Mouse (Mus musculus): ENCODE data around the gene Aox3.

The Aox3 gene

DNA sequence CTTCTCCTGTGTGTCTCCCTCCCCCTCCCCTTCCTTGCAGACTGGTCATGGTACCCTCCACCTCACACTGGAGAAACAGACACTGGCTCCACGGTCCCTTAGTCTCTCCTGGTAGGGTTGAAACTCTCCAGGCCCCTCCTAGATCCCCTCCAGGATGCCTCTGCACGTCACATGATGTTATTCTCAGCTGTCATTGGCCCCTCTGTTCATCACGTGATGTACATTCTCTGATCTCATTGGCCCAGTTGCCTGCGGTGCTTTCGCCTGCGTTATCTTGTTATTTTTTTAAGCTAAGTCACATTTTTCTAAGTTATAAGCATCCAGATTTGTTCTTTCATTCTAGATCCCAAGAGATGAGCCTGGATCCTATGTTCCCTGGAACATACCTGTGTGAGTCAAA, 7.2 kb upstream of the Aox3 start:
- no peak for ATAC-seq (ENCODE audit: low TSS enrichment)

DNA sequence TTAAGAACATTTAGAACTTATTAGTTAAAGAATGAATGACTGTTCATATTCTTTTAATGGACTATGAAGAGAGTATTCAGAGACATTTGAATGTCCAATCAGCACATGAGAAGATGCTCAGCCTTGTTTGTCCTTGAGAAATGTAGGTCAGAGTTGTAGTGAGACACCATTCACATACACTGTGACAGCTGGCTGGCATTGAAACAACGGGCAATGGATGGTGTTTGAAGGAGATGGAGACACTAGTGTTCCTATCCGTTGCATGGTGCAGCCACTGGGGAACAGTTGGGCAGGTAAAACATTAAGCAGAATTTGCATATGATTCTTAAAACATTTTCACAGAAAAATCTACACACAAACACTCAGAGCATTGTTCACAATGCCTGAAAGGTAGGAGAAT, 5.9 kb upstream of the Aox3 start:
- no peak for ATAC-seq (ENCODE audit: low TSS enrichment)

DNA sequence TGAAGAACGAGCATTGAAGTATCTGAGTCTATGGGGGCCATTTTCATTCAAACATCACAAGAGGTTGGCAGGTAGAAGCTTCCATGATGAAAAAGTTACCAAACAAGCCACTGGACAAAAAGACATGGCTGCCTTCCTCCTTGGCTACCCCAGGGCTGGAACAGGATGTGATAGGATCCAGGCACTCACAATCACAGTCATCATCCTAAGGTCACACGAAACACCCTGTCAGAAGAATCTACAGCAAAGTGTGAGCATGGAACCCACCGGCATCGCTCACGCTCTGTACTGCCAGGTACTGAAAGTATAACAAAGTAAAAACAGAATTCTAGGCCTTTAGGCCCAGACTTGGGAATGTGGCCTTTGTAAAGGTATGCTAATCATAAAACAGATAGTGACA, 2.7 kb upstream of the Aox3 start:
- no peak for ATAC-seq (ENCODE audit: low TSS enrichment)

DNA sequence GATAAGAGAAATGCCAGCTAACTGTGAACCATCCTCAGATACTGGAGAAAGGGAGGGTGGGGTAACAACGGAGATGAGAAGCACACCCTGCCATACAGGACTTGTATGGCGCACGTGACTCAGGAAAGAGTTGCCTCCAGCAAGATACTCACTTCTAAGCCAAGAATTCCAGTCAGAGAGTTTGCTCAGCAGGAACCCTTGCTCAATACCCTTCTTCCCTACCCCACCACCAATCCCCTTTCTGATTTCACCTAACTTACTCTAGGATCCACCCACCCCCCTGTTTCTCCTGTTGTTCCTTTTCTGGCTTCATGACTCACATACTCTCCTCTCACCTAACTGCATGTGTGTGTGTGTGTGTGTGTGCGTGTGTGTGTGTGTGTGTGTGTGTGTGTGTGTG, 1.6 kb upstream of the Aox3 start:
- ATAC-seq (ENCODE audit: low TSS enrichment): no peak

DNA sequence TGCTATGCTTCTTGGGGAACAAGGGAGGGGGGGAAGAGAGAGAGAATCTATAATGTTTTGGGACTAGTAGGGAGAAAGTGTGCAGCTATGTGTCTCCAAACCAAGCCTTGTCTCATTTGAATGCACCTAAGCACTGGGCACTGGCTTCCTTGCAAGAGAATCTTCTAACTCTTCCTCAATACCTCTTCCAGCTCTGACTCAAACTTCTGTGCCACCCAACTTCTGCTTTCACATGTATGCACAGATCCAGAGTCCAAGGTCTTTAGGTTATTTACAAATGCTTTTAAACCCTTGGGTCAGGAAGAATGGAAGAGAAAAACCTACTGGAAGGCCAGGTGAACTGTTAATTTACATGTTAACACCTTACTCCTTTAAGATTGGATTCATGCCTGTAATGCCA, 511 bp downstream of the Aox3 start:
- ATAC-seq (ENCODE audit: low TSS enrichment): no peak

DNA sequence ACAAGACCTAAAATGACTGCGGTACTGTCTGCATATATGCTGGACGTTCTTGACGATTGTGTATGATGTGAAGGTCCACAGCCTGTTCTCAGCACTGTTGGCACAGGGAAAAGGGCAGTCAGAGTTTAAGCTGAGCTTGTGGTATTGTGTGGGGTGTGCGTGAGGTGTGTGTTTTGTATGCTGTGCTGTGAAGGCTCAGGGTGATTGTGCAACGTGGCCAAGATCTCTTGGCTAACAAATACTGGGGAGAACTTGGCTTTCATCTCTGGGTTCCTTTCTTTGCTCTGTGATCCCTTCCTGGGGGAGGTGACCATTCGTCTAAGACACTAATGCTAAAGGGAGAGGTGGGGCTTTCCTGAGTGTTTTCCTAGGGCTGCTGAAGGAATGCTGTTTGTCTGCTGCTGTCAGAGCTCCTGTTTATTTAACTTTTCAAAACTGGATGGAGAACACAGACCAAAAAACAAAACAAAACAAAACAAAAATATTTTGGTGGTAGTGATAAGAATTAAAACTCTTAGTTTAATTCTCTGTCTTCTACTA, 1.2 kb downstream of the Aox3 start:
- ATAC-seq (ENCODE audit: low TSS enrichment): no peak

DNA sequence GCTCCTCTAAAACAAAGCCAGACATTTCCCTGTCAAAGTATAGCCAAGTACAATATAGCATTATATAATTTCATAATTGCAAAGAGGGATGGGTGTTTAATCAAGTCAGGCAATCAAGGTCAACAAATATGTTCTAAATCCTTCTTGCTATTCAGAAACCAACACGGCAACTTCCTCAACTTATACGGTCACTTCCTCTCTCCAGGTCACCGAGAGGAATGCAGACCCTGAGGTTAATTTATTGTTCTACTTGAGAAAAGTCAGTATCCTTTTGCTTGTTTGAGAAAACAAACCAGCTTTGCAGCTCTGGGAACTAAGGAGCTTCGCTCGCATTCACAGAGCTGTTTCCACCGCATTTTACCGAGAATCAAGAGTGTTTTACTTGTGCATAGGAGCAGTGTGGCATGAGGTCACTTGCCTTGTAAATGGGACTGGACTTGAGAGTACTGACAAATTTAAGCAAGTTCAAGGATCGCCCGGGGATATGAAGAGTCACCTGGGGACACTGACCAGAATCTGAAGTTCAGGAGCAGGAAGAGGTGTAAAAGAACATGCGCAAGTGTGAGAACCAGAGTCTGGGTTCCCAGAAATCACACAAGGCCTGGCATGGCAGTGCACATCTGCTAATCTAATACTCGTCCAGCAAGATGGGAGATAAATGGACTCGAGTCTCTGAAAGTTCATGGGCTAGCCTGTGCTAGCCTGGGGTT, 1.9 kb downstream of the Aox3 start:
- no peak for ATAC-seq (ENCODE audit: low TSS enrichment)

DNA sequence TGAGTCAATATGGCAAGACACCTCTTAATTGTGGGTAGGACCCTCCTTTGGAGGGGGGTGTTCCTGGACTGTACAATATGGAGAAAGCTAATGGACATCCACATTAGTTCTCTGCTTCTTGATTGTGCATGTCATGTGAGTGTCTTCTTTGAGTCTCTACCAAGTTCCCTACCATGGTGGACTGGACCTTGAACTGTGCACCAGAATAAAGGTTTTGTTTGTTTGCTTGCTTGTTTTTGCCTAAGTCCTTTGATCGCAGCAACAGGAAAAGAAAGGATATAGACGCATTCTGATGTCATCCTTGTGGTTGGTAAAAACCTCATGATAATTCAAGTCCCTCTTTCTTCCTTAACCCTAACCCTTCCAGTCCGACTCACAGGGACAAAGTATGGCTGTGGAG, 5.3 kb downstream of the Aox3 start:
- ATAC-seq (ENCODE audit: low TSS enrichment): no peak

DNA sequence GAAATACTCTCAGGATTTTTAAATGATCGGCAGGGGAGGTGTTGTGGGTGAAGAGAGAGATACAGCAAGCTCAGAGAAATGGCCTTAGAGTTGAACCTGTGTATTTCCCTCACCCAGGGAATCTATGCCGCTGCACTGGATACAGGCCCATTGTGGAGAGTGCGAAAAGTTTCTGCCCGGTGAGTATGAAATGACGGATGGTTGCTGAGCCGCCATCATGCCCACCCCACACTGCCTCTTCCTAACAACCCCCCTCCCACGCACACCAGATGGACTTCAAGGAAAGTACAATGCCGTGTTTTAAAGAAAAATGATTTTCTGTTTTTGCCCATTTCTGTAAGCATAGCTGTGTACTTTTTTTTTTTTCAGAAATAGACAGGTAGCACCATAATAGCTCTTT, 12.0 kb downstream of the Aox3 start:
- no peak; the same call in 1 of the 2 replicates for ATAC-seq (ENCODE audit: low TSS enrichment)

DNA sequence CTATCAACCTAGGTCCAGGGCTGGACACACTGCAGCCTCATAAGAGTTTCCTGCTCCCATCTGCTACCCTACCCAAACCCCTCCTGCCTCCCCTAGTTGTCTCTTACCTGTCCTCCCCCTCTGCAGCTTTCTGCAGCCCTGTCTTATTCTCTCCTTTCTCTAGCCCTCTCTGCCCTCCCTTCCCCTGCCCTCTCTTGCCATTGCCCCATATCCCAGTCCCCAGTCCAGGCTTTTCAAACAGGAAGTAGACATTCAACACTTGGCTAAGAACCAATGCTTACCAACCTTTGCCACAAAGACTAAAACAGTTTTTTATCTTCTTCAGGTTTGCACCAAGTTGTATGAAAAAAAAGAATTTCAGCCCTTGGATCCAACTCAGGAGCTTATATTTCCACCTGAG, 25.0 kb downstream of the Aox3 start:
- no peak for ATAC-seq (ENCODE audit: low TSS enrichment)

DNA sequence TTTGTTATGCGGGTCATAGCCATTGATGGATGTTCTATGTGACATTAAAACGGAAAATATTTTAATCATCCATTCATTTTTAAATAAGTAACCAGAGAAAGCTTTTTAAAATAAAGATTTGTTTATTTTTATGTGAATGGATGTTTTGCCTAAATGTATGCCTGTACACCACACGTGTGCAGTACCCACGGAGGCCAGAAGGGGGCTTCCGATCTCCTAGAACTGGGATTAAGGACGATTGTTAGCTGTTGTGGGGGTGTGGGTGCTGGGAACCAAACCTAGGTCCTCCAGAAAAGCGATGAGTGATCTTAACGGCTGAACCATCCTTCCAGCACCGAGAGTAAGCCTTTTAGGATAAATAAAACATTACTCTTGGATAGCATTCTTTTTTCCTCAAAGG, 26.1 kb downstream of the Aox3 start:
- no peak for ATAC-seq (ENCODE audit: low TSS enrichment)

DNA sequence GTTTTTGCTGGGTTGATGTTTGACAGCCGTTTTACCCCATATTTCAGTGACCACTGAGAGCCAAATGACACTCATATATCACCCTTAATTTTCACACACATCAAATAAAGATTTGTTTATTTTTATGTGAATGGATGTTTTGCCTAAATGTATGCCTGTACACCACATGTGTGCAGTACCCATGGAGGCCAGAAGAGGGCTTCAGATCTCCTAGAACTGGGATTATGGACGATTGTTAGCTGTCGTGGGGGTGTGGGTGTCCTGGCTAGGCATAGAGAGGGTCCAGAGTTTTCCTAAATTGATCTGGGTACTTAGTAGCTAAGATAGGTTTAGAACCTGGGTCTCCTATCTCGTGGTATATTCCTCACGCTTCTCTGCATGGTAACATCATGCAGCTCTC, 27.7 kb downstream of the Aox3 start:
- ATAC-seq (ENCODE audit: low TSS enrichment): no peak

DNA sequence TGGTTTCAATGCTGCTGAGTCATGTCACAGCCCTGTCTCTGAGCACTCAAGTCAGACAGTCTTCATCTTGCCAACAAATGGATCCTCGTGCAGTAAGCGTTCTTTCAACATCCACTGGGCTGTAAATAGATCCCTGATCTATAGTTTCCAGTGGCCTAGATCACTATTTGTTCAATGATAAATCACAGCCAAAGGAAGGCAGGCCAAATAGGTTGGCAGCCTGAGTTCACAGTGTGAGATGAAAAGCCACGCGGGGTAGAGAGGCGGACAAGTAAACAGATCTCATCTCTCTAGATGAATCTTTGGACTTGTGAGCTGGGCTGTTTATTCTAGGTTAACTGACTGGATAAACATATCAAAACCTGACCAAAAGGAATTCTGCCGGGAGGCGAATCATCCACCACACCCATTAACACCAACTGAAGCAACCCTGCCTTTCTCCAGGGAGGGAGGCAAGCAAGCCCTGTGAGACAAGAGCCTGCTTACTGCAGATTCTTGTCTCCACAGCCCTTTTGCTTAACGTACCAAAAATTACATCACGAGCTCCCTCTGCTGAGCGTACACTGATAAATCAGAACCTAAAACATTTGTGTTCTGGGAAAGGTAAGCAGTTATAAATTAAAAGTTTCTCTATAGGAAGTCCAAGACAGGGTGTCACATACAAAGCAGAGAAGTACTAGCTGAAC, 31.6 kb downstream of the Aox3 start:
- peak; percentile 96 for ATAC-seq (ENCODE audit: low TSS enrichment)

DNA sequence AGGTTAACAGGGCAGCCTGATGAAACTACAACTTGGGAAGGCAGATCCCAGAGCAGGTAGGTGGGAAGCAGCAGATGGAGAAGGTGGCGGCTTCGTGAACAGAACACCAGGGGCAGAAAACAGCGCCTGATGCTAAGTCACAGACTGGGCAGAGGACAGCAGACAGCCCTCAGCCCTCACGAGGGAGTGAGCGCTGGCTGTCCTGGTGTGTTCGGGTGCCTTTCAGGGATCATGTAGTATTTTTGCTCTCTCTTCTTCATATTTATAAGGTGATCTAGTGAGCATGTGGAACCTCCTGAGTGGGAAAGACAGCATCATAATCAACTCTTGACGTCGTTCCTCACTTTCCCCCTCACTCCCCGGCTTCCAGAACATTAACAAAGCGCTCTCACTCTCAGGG, 33.1 kb downstream of the Aox3 start:
- no peak for ATAC-seq (ENCODE audit: low TSS enrichment)

DNA sequence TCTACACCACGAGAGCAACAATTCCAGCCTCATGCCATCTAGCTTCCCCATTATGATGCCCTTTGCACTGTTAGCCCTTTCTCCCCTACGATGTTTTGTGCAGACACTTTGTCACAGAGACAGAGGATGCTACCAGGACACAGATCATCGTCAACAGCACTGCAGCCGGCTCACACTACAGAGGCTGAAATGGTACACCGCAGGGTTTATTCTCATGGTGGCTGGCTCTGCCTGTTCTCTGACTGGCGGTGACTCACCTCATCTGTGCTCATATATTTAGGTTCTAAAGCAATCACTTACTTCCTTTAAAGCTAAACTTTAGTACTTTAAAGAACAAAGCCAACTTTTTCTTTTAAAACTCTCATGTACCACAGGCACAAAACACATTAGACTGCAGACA, 34.8 kb downstream of the Aox3 start:
- peak; percentile 68 for ATAC-seq (ENCODE audit: low TSS enrichment)

DNA sequence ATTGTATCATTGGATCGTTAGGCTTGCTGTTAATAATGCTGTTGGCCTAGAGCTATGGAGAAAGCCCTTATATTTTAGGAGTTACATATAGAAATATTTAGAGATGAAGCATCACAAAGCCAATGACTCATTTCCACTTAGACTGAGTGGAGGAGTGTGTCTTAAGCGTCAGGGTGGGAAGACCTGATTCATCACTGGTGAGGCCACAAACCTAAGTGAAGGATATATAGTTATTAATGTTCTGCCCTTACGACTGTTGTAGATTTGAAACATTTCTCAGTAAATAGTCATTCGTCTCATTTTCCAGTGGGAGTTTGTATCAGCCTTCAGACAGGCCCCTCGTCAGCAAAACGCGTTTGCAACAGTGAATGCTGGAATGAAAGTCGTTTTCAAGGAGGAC, 39.3 kb downstream of the Aox3 start:
- ATAC-seq (ENCODE audit: low TSS enrichment): peak; percentile 80; the same call in 1 of the 2 replicates

DNA sequence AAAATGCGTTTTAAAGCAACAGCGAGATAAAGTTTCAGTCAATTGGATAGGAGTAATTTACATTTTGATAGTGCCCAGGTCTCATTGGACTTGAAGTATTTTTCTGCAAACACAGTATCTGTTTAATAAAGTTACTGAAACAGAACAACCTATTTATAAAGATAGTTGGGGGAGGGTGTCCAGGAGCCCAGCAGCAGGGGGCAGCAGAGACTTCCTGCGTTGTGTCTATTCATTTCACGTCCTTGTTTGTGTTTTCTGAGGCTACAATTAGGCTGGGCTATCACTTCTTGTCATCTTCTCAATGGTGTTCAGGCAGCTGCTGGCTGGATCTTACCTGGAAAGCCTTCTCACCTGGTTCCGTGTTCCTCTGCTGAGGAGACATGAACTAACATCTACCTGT, 43.8 kb downstream of the Aox3 start:
- ATAC-seq (ENCODE audit: low TSS enrichment): 0 out of 2 replicates have a peak, but pooled peaks have one; percentile 44

DNA sequence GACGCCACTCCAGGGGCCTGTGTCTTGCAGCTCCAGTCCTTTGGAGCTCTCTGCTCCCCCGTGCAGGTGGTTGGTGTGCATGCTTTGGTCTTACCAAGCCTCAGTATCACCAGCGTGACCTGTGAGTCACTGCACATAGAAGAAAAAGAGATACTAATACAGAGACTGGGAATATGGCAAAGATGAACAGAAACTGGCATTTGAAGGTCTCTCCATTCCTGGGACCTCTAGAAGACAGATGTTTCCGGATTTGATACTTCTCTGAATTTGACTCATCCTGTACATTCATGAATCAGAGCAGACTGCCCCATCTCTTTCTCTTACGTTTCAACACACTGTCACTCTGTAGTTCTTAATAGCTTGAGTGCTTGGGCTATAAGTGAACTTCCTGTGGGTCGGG, 57.0 kb downstream of the Aox3 start:
- no peak for ATAC-seq (ENCODE audit: low TSS enrichment)

DNA sequence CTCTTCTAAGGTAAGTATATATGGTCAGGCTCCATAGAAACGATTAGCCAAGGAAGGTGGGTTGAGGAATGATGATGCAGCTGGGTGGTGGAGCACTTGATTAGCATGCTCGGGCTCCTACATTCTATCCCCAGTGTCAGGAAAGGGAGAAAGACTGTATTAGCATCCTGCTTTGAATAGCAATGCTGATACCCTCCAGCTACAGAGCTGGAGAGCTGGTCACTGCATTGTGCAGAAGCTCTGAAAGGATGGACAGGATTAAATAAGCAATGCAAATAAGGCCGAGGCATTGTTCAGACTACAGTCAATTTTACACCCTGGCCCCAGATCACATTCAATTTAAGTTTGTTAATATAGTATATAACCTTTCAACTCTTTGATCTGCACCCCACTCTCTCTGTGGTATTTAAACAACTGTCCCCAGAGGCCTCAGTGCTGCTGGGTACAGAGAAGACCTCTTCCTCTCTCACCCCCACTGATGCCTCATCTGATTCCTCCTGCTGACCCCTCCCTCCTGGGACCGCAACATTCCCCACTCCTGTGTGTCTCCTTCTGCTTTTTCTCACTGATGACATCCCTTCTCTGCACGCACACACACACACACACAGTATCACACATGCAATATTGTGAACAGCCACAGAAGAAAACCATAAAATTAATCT, 75.7 kb downstream of the Aox3 start:
- ATAC-seq (ENCODE audit: low TSS enrichment): no peak

DNA sequence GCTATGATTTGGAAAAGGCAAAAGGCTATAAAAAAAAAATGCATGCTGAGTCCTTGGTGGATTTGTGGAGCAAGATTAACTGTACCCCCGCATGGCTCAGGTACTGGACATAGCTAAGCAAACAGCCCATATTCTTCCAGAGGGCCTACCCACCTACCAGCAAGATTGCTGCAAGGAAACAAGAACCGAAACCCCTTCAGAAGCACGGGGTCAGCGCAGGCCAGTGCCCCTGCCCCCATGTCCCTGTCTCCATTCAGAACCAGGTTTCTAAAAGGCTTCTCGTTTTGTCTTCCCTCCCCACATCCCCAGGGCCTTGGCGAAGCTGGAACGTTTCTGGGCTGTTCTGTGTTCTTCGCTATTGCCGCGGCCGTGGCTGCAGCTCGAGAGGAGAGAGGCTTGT, 81.4 kb downstream of the Aox3 start:
- ATAC-seq (ENCODE audit: low TSS enrichment): no peak

DNA sequence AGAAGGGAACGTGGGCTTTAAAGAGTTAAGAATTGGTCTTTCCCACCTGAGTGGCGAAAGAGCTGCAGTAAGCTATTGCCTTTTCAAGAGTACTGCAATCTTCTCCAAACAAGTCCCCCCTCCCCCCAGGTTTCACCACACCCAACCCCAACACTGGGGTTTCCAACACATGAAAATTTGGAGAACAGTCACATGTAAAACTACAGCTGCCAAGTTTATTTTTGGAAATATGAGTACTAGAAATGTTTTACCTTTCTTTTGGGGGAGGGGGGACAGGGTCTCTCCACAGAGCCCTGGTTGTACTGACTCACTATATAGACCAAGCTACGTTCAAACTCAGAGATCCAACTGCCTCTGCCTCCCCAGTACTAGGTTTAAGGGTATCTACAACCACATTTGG, 82.1 kb downstream of the Aox3 start:
- no peak for ATAC-seq (ENCODE audit: low TSS enrichment)

DNA sequence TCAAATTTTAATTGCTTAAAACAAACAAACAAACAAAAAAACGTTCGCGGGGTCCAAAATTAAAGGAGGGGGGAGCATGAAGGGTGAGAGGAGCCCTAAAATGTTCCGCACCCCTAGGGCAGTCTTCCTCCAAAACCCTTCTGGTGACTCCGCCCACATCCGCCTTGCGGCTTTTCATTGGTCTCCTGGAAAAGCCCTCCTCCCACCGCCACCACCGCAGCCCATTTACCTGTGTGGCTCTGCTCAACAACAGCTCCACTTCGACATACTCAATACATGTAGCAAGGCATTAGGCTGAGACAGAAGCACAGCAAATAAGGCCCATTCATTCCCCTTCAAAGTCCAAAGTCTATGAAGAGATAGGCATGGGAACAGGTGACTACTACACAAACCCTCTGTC, 82.6 kb downstream of the Aox3 start:
- ATAC-seq (ENCODE audit: low TSS enrichment): no peak

DNA sequence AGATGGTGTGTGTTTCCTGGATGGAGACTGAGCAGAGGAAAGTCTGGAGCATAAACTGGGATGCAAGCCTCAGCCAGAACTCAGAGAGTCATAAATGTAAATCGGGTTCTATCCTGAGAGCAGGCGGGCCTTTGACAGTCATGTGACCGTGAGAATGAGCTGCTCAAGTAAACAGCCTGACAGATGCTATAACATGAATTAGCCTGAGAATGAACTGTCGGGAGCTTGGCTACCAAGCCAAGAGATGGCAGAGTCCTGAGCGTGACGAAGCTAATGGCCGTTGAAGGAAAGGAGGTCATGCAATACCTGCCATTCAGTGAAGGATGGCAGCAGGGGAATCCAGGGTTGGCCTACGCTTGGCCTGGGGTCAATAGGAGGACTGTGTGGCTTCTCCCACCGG, 84.1 kb downstream of the Aox3 start:
- ATAC-seq (ENCODE audit: low TSS enrichment): peak; percentile 92

All from frontal cortex, adult (tissue).